Comparison of ENCODE assay signal across 13 mouse cellular contexts in the genomic region with DNA sequence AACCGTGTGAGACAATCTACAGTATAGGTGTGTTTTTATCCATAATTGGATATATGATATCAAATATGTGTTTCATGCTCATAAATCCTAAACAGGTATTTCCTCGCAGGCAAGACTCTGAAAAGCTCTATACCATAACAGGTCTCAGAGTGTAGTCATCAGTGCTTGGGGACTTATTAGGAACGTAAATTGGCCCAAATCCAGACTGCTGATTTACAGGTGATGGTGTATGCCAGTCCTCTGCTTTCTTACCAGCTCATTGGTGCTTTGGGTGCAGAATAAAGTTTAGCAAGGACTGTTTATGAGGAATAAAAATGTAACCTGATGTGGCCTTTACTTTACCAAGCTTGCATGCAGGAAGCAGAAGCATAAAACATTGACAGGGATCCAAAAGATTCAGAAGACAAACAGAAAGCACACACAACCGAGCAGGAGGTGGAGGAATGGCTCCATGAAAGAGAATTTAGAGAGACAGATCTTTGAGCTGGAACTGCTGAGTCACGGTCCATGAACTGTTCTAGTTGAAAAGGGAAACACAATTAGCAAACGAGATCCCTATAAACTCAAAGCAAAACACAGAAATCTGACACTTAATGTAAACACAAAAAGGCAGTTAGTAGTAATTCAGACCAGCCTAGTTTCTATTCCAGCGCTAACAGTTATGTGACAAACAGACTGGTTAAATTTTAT.
A peak's percentile ranks its signal among the peaks of the same experiment; 100 is the strongest.
DNase-seq lines count a peak whose midpoint lies in the region; ATAC-seq lines count a peak whose summit lies in the region.
"Had no signal": no experiment of that assay in that cellular context is flagged by ENCODE, and none has a peak within 500 bp of the region (broad histone marks: within the 10 kb centered on the region; RNA-seq: fewer than 3 reads in every experiment).

No protein-coding gene starts in this region.

- H3K4me3 ChIP-seq in limb, embryonic 12.5 days (replicated peaks), result no peak overlapping the region
- no peak overlapping the region for H3K4me3 ChIP-seq in limb, embryonic 10.5 days
- H3K4me3 ChIP-seq in hindbrain, embryonic 14.5 days (replicated peaks; ENCODE audit: low read length), result no peak overlapping the region
- H3K4me3 ChIP-seq: forebrain, embryonic 10.5 days; liver, embryonic 15.5 days; neural tube, embryonic 15.5 days had no signal

- H3K9ac ChIP-seq in limb, embryonic 12.5 days (replicated peaks), result no peak overlapping the region
- H3K9ac ChIP-seq in hindbrain, embryonic 14.5 days, result no peak overlapping the region
- H3K9ac ChIP-seq: liver, embryonic 15.5 days; neural tube, embryonic 15.5 days had no signal

- WGBS in limb, embryonic 12.5 days, result 48% methylated on average over 7 of the region's 7 CpGs
- 72% methylated on average over 7 of the region's 7 CpGs for WGBS in limb, embryonic 10.5 days
- WGBS in large intestine, adult 2 months, result 22% methylated on average over 7 of the region's 7 CpGs
- 72% methylated on average over 7 of the region's 7 CpGs for WGBS in hindbrain, embryonic 14.5 days

- no peak overlapping the region for H3K27ac ChIP-seq in limb, embryonic 12.5 days
- no peak overlapping the region for H3K27ac ChIP-seq in limb, embryonic 10.5 days
- H3K27ac ChIP-seq in hindbrain, embryonic 14.5 days, result no peak overlapping the region
- H3K27ac ChIP-seq: forebrain, embryonic 10.5 days; liver, embryonic 15.5 days; neural tube, embryonic 15.5 days had no signal

- H3K36me3 ChIP-seq in limb, embryonic 12.5 days, result no peaks in the 10 kb centered on the region
- no peaks in the 10 kb centered on the region for H3K36me3 ChIP-seq in limb, embryonic 10.5 days
- no peaks in the 10 kb centered on the region for H3K36me3 ChIP-seq in hindbrain, embryonic 14.5 days (replicated peaks; ENCODE audit: control insufficient read depth, insufficient read depth)
- H3K36me3 ChIP-seq: forebrain, embryonic 10.5 days; liver, embryonic 15.5 days; neural tube, embryonic 15.5 days had no signal

- peak; percentile 13 to 18 for DNase-seq in cerebellum, postnatal 10 days
- DNase-seq in cerebellum, adult 8-10 months, result no peak
- DNase-seq in limb, embryonic 10.5 days (ENCODE audit: low spot score), result no peak
- DNase-seq in embryo, embryonic 11 days, result peak; percentile 4
- peak; percentile 56 for DNase-seq in large intestine, adult 2 months (ENCODE audit: low read depth, low spot score)
- no peak for DNase-seq in frontal cortex, postnatal 10 days (ENCODE audit: low spot score in 2 of 2)
- no peak for DNase-seq in hindbrain, embryonic 14.5 days (ENCODE audit: low spot score)
- DNase-seq: adrenal gland, adult 8-10 months; retina, postnatal 1 day had no signal

- no peaks in the 10 kb centered on the region for H3K27me3 ChIP-seq in limb, embryonic 12.5 days
- H3K27me3 ChIP-seq in limb, embryonic 10.5 days (ENCODE audit: low read depth, poor library complexity, severe bottlenecking), result no peaks in the 10 kb centered on the region
- H3K27me3 ChIP-seq in hindbrain, embryonic 14.5 days (ENCODE audit: control insufficient read depth, insufficient read depth, low read length), result no peaks in the 10 kb centered on the region
- H3K27me3 ChIP-seq: liver, embryonic 15.5 days; neural tube, embryonic 15.5 days had no signal

- no peak overlapping the region for H3K4me2 ChIP-seq in limb, embryonic 12.5 days
- H3K4me2 ChIP-seq in hindbrain, embryonic 14.5 days (replicated peaks), result no peak overlapping the region
- H3K4me2 ChIP-seq: liver, embryonic 15.5 days; neural tube, embryonic 15.5 days had no signal

- ATAC-seq in limb, embryonic 12.5 days (ENCODE audit: insufficient number of reproducible peaks, insufficient read depth, low FRiP score, low TSS enrichment, low read depth), result peak; percentile 83; the same call in 1 of the 2 replicates
- ATAC-seq in hindbrain, embryonic 14.5 days (ENCODE audit: low FRiP score), result no peak

- H3K4me1 ChIP-seq in limb, embryonic 12.5 days (replicated peaks), result peaks cover 10% of the 10 kb centered on the region; the same call in 1 of the 2 replicates
- no peaks in the 10 kb centered on the region for H3K4me1 ChIP-seq in limb, embryonic 10.5 days
- no peaks in the 10 kb centered on the region for H3K4me1 ChIP-seq in hindbrain, embryonic 14.5 days (replicated peaks; ENCODE audit: control insufficient read depth, insufficient read depth, low read length)
- H3K4me1 ChIP-seq: forebrain, embryonic 10.5 days; liver, embryonic 15.5 days; neural tube, embryonic 15.5 days had no signal

- no peaks in the 10 kb centered on the region for H3K9me3 ChIP-seq in limb, embryonic 12.5 days
- H3K9me3 ChIP-seq in limb, embryonic 10.5 days (replicated peaks), result no peaks in the 10 kb centered on the region
- H3K9me3 ChIP-seq in hindbrain, embryonic 14.5 days (ENCODE audit: control insufficient read depth, low read length), result no peaks in the 10 kb centered on the region
- H3K9me3 ChIP-seq: forebrain, embryonic 10.5 days; liver, embryonic 15.5 days; neural tube, embryonic 15.5 days had no signal

Comparison
In these comparisons a context has a peak if more than half of its experiments do, and no peak if none do; other contexts are left out.
1. DNase-seq: peak in cerebellum, postnatal 10 days (2 of 2), embryo, embryonic 11 days (single experiment) and large intestine, adult 2 months (single experiment); none in cerebellum, adult 8-10 months (single experiment), limb, embryonic 10.5 days (single experiment), frontal cortex, postnatal 10 days (0 of 2) and hindbrain, embryonic 14.5 days (single experiment).